Mouse (Mus musculus): ENCODE data around the gene Krt8.
"Not testable (repeated sequence)": the region's sequence is repeated elsewhere in the genome, so short reads cannot be mapped to it uniquely, and the experiment has no call there.

Krt8 gene

DNA sequence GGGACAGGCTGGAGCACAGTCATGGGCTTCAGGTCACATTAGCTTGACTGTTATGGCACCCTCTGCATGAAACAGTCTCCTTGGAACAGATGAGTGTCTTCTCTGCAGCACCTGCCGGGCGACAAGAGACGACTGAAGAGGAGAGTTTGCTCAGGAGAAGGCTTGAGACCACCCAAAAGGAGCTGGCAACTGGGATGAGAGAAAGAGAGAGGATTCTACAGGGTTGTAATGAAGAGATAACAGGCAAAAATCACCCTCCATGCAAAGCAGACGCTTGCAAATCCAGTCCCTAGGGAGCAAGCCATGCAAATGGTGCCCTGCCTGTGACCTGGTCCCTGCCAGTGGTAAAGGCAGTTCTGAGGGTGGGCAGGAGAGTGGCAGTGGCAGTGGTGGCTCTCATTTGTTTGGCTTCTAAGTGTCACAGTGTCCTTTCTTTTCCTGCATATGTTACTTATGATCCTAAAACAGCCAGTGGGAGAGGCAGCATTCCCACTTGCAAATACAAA, 8.0 kb upstream of the Krt8 start:
- in situ Hi-C loops (cut with MboI; ENCODE audit: low pct_unique_long_range_greater_than_20kb in 1 of 2, low sequenced_read_pairs in 2 of 2, unreplicated experiment in 1 of 2): no loop called here

DNA sequence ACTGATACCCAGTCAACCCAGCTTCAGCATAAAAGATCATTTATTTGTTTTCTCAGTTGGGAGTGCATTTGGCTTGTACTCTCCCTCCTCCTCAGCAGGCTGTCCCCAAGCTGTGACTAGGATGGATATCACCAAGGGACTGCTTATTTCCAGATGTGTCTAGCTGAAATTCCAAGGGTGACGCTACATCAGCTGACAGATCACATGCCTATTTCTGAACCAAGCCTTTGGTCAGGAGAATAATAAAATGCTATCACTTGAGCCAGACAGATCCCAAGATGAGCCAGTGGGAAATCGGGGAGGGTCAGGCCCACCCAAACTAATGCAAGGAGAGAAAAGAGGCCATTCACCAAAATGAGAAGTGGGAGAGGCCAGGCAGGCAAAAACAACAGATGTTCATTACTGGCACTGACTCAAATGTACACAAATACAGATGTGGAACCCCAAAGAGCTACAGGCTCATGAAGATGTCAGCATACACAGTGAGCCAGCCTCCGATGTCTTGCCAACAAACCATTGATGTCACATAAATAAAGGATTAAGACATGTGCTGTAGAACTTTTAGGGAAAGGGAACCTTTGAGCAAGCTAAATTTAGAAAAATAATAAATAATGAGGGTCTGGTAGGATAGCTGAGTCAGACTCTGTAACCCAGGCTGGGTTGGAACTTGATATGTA, 6.4 kb upstream of the Krt8 start:
- in situ Hi-C loops (cut with MboI; ENCODE audit: low pct_unique_long_range_greater_than_20kb in 1 of 2, low sequenced_read_pairs in 2 of 2, unreplicated experiment in 1 of 2): no loop called here

DNA sequence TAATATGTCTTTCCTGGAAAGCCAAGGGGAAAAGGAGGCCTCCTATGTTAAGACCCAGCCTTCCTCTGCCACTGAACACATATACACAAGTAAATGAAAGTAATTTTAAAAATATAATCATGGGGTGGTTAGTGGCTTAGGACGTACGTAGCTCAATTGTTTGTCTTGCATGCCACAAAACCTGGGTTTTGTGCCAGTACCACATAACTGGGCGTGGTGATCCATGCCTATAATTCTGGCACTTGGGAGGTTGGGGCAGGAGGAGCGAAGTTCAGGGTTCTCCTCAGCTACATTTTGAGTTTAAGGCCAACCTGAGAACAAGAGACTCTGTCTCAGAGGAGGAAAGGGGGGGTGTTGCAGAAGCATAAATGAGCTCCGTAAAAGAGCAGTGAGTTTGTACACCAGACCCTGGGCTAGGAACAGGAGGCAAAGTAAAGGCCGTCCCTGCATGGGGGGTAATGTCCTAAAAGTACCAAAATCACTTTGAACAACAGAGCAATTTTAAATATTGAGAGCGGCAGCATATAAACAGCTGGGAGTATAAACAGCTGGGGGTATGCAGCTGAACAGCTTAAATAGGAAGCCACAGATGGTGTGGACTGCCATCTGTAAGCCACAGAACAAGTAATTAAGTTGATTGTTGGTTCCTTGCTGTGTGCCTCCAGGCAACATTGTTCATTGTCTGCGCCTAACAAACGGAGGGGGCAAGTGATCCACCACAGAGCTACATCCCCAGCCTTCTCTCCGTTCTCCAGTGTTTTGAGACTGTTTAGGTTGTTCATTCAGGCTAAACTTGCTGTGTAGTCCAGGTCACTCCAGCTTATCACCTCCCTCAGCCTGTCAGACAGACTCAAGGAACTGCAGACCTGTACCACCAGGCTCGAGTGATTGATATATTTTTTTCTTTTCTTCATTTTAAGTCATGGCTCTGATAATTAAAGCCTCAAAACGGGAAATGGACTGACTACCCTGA, 3.1 kb upstream of the Krt8 start:
- in situ Hi-C loops (cut with MboI; ENCODE audit: low pct_unique_long_range_greater_than_20kb in 1 of 2, low sequenced_read_pairs in 2 of 2, unreplicated experiment in 1 of 2): no loop called here

DNA sequence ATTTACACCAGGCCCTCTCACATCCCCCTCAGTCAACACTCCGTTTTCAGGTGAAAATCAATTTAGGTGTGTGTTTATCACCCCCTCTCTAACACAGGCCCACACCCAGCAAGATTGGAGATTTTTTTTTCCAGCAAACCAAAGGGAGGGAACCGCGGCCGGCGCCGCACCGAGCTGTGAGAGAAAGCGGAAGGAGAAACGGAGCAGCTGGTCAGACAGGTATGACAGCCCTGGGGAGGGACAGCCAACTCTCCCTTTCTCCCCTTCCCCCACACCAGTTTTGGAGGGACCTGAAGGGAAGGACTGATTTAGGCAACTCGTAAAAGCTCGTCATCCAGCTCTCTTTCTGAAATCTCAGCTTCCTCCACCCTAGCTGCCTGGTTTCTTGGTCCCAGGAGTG, 2.0 kb upstream of the Krt8 start:
- in situ Hi-C loops (cut with MboI; ENCODE audit: low pct_unique_long_range_greater_than_20kb in 1 of 2, low sequenced_read_pairs in 2 of 2, unreplicated experiment in 1 of 2): no loop called here

GRCm38 (mm10) chr15:102005290-102005689, 1.0 kb upstream of the Krt8 start:
- in situ Hi-C loops (cut with MboI; ENCODE audit: low pct_unique_long_range_greater_than_20kb in 1 of 2, low sequenced_read_pairs in 2 of 2, unreplicated experiment in 1 of 2): no loop called here

GRCm38 (mm10) chr15:102003516-102003915, 766 bp downstream of the Krt8 start:
- in situ Hi-C loops (cut with MboI; ENCODE audit: low pct_unique_long_range_greater_than_20kb in 1 of 2, low sequenced_read_pairs in 2 of 2, unreplicated experiment in 1 of 2): no loop called here

DNA sequence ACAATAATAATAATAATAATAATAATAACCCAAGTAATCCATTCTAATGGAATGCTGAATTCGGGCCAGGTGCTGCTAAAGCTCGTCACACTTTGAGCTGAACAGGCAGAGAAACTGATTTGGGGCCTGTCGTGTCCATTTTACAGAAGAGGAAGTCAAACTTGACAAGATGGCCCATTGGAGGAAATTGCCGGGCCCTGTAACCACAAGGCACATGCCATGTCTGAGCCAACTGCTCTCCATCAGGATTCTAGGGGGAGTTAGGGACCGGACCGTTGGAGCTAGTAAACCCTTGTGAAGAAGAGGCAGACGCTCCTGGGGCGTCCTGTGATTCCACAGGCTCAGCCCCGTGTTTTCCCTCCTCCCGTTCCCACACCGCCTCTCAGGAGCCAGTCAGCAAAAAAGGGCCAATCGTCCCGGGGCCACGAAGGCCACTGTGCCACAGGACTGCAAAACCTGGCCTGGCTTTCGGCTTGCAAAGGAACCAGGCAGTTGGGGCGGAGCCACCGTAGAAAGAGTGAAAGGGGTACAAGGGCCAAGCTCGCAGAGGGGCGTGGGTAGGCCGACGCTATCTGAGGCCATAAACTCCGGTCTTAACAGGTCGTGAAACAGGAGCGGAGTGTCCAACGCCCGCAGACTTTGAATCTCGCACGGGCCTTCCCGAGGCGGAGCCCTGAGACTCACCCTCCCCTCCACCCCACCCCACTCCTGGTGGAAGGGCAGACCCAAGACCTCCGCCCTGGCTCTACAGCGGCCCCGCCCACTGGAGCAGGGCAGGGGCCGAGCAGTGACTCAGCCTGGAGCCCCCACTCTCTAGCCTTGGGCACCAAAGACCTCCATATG, 1.4 kb downstream of the Krt8 start:
- in situ Hi-C loops (cut with MboI; ENCODE audit: low pct_unique_long_range_greater_than_20kb in 1 of 2, low sequenced_read_pairs in 2 of 2, unreplicated experiment in 1 of 2): no loop called here

GRCm38 (mm10) chr15:101999676-102000335, 4.5 kb downstream of the Krt8 start:
- in situ Hi-C loops (cut with MboI; ENCODE audit: low pct_unique_long_range_greater_than_20kb in 1 of 2, low sequenced_read_pairs in 2 of 2, unreplicated experiment in 1 of 2): no loop called here

DNA sequence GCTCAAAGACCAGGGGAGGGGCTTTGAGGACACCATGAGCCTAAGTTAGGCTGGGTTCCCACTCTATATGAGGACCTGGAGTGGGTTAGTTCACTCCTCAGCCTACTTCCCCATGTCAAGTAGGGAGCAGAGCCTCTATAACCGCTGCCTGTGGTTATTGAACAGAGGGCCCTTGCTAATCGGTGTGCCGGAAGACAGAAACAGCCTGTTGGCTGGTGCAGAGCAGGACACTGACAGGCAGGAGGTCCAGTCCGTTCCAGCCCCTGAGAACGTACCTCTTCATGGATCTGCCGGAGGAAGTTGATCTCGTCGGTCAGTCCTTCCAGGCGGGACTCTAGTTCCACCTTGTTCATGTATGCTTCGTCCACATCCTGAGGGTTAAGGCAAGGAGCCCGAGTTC, 5.1 kb downstream of the Krt8 start:
- in situ Hi-C loops (cut with MboI; ENCODE audit: low pct_unique_long_range_greater_than_20kb in 1 of 2, low sequenced_read_pairs in 2 of 2, unreplicated experiment in 1 of 2): no loop called here

GRCm38 (mm10) chr15:101996450-101997078, 7.7 kb downstream of the Krt8 start:
- in situ Hi-C loops (cut with MboI; ENCODE audit: low pct_unique_long_range_greater_than_20kb in 1 of 2, low sequenced_read_pairs in 2 of 2, unreplicated experiment in 1 of 2): not testable (repeated sequence)

DNA sequence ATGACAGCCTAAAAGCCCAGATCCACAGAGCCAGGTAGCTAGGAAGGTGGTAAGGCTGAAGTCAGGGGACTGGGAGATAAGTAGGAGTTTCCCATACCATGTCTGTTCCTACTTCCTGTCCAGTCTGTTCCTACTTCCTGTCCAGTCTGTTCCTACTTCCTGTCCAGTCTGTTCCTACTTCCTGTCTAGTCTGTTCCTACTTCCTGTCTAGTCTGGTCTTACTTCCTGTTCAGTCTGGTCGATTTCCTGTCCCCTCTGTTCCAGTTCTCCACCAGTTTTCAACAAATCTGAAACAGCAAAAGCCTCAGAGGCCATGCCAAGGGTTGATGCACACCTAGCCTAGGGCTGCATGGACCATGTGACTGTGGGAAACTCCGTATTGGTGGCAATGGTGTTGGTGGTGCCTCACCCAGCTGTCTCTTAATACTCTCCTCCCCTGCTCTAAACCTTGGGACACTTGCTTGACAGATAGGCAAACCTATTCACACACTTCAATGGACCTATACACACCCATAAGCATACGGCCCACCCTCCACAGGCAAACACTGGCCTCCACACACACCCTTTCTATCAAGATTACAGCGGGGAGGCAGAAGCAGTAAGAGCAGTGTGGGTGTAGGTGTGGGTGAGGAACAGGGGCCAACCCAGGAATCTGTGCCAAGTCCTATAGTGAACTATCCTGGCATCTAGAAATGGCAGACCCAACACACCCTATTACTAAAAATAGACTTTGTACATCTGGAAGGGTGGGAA, 8.6 kb downstream of the Krt8 start:
- in situ Hi-C loops (cut with MboI; ENCODE audit: low pct_unique_long_range_greater_than_20kb in 1 of 2, low sequenced_read_pairs in 2 of 2, unreplicated experiment in 1 of 2): no loop called here

DNA sequence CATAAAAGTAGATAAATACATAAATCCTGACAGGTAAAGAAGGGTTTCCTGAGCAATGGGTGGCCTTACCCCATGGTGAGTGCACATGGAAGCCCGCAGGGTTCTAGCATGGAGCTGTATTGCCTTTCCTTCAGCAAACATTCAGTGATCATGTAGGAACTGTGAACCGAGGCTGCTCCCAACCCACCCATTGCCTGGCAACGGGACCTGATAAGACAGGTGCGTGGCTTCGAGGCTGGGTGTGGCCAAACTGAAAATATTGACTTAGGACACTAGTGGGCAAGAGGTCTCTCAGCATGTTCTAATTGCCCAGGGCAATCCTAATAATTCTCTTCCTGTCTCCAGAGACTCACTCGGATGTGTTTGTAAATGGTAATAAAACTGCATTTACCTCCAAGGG, 9.9 kb downstream of the Krt8 start:
- in situ Hi-C loops (cut with MboI; ENCODE audit: low pct_unique_long_range_greater_than_20kb in 1 of 2, low sequenced_read_pairs in 2 of 2, unreplicated experiment in 1 of 2): loop anchor here in 1 of 2 experiments (5.0 kb wide), 1 partner anchor 68 kb away; no protein-coding TSS in a partner anchor

- in situ Hi-C loops (cut with MboI; ENCODE audit: low pct_unique_long_range_greater_than_20kb in 1 of 2, low sequenced_read_pairs in 2 of 2, unreplicated experiment in 1 of 2): loop anchor here in 1 of 2 experiments (5.0 kb wide), 1 partner anchor 71 kb away; no protein-coding TSS in a partner anchor
Observed at GRCm38 (mm10) chr15:101990946-101991345, 13.3 kb downstream of the Krt8 start.

GRCm38 (mm10) chr15:101988714-101989113, 15.6 kb downstream of the Krt8 start:
- in situ Hi-C loops (cut with MboI; ENCODE audit: low pct_unique_long_range_greater_than_20kb in 1 of 2, low sequenced_read_pairs in 2 of 2, unreplicated experiment in 1 of 2): loop anchor here in 1 of 2 experiments (5.0 kb wide), 1 partner anchor 84 kb away; the partner anchor contains the start of gene Eif4b

- in situ Hi-C loops (cut with MboI; ENCODE audit: low pct_unique_long_range_greater_than_20kb in 1 of 2, low sequenced_read_pairs in 2 of 2, unreplicated experiment in 1 of 2): loop anchor here in 1 of 2 experiments (5.0 kb wide), 1 partner anchor 84 kb away; the partner anchor contains the start of gene Eif4b
Observed at GRCm38 (mm10) chr15:101988119-101988518, 16.2 kb downstream of the Krt8 start.

DNA sequence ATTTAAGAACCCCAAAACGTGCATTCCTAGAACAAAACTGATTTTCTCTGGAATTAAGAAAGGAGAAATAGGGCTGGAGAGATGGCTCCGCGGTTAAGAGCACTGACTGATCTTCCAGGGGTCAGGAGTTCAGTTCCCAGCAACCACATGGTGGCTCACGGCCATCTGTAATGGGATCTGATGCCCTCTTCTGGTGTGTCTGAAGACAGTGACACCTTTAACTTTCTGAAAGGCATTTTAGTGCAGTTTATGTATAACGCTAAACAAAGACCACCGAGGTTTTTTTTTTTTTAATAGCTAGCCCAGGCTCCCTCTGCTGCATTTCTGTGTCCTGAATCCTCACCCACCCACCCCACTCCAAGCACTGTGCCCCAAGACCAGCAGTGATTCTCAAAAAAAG, 19.5 kb downstream of the Krt8 start:
- in situ Hi-C loops (cut with MboI; ENCODE audit: low pct_unique_long_range_greater_than_20kb in 1 of 2, low sequenced_read_pairs in 2 of 2, unreplicated experiment in 1 of 2): loop anchor here (5.0 kb wide), 2 partner anchors 88 to 647 kb away; partner anchors contain the start of gene Eif4b (in 1 of the 2)
